Mouse (Mus musculus): ENCODE data around the gene Hsp90ab1.
A peak's percentile ranks its signal among the peaks of the same experiment; 100 is the strongest.

Gene Hsp90ab1

GRCm38 (mm10) chr17:45596631-45597396, 23.7 kb upstream of the Hsp90ab1 start:
- DNase-seq (ENCODE audit: low read depth, low spot score), result peak; percentile 71

- peak; percentile 52 for DNase-seq (ENCODE audit: low read depth, low spot score)
These were observed 22.8 kb upstream of the Hsp90ab1 start for GRCm38 (mm10) chr17:45595736-45596390.

- peak; percentile 91 for DNase-seq (ENCODE audit: low read depth, low spot score)
These were observed 22.0 kb upstream of the Hsp90ab1 start for GRCm38 (mm10) chr17:45594881-45595735.

- no peak for DNase-seq (ENCODE audit: low read depth, low spot score)
These were observed 21.1 kb upstream of the Hsp90ab1 start for GRCm38 (mm10) chr17:45594195-45594594.

GRCm38 (mm10) chr17:45593479-45593878, 20.4 kb upstream of the Hsp90ab1 start:
- peak; percentile 66 for DNase-seq (ENCODE audit: low read depth, low spot score)

- no peak for DNase-seq (ENCODE audit: low read depth, low spot score)
These were observed 19.7 kb upstream of the Hsp90ab1 start for GRCm38 (mm10) chr17:45592606-45593431.

- DNase-seq (ENCODE audit: low read depth, low spot score), result peak; percentile 78
These were observed 18.9 kb upstream of the Hsp90ab1 start for GRCm38 (mm10) chr17:45591701-45592605.

- DNase-seq (ENCODE audit: low read depth, low spot score), result no peak
These were observed 17.3 kb upstream of the Hsp90ab1 start for GRCm38 (mm10) chr17:45590410-45590809.

- DNase-seq (ENCODE audit: low read depth, low spot score), result no peak
These were observed 16.8 kb upstream of the Hsp90ab1 start for GRCm38 (mm10) chr17:45589844-45590243.

GRCm38 (mm10) chr17:45589236-45589635, 16.2 kb upstream of the Hsp90ab1 start:
- no peak for DNase-seq (ENCODE audit: low read depth, low spot score)

- DNase-seq (ENCODE audit: low read depth, low spot score), result no peak
These were observed 15.3 kb upstream of the Hsp90ab1 start for GRCm38 (mm10) chr17:45588370-45588769.

- DNase-seq (ENCODE audit: low read depth, low spot score), result peak; percentile 94
These were observed 13.4 kb upstream of the Hsp90ab1 start for GRCm38 (mm10) chr17:45586449-45586837.

- DNase-seq (ENCODE audit: low read depth, low spot score), result peak; percentile 51
These were observed 12.8 kb upstream of the Hsp90ab1 start for GRCm38 (mm10) chr17:45585725-45586448.

GRCm38 (mm10) chr17:45584939-45585678, 12.0 kb upstream of the Hsp90ab1 start:
- DNase-seq (ENCODE audit: low read depth, low spot score), result peak; percentile 89

- peak; percentile 80 for DNase-seq (ENCODE audit: low read depth, low spot score)
These were observed 11.2 kb upstream of the Hsp90ab1 start for GRCm38 (mm10) chr17:45584096-45584896.

- peak; percentile 82 for DNase-seq (ENCODE audit: low read depth, low spot score)
These were observed 9.8 kb upstream of the Hsp90ab1 start for GRCm38 (mm10) chr17:45582715-45583355.

GRCm38 (mm10) chr17:45582188-45582587, 9.1 kb upstream of the Hsp90ab1 start:
- DNase-seq (ENCODE audit: low read depth, low spot score), result no peak
